Mouse (Mus musculus): Measurements from ENCODE around the gene Sdk2. TPM values are rescaled to one million over a fixed set of nuclear protein-coding genes. Genes with fewer than 3 reads are reported as not detected.

The Sdk2 gene
- polyA plus RNA-seq, 1 experiment from 2014 or later = 2.2 TPM

DNA sequence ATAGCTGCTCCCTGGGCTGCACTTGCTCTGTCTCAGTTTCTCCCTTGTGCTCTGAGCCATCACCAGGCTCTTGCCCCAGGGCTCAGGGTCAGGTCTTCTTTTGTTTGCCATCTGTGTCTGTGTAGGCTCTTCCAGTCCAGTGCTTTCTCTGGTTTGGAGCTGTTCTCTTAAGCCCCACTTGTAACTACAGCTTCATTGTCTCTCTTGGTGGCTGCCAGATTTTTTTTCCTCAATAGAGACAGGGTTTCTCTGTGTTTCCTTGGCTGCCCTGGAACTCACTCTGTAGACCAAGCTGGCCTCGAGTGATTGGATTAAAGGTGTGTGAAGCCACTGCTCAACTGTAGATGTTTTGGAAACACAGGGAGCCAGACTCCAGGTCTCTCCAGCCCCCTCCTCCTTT is 247.8 kb downstream of the Sdk2 start:
- H3K4me1 ChIP-seq (replicated peaks; ENCODE audit: control insufficient read depth, insufficient read depth, low read length) = peaks cover 7% of the 10 kb centered on the region; the same call in 1 of the 2 replicates
- no peak overlapping the region for H3K9ac ChIP-seq (replicated peaks; ENCODE audit: low read depth, low read length)
- no peak overlapping the region for H3K27ac ChIP-seq (ENCODE audit: low read length)
- no peaks in the 10 kb centered on the region for H3K9me3 ChIP-seq (ENCODE audit: control insufficient read depth, low read length)
- no peaks in the 10 kb centered on the region for H3K36me3 ChIP-seq (ENCODE audit: control insufficient read depth, insufficient read depth)
- H3K4me3 ChIP-seq (replicated peaks; ENCODE audit: low read length) = no peak overlapping the region
- no peaks in the 10 kb centered on the region for H3K27me3 ChIP-seq (replicated peaks; ENCODE audit: control insufficient read depth, insufficient read depth, low read length)
- no peak; the same call in 1 of the 2 replicates for ATAC-seq
- H3K4me2 ChIP-seq (ENCODE audit: low read length) = no peak overlapping the region
- WGBS = 0% methylated on average over 1 of the region's 1 CpGs

DNA sequence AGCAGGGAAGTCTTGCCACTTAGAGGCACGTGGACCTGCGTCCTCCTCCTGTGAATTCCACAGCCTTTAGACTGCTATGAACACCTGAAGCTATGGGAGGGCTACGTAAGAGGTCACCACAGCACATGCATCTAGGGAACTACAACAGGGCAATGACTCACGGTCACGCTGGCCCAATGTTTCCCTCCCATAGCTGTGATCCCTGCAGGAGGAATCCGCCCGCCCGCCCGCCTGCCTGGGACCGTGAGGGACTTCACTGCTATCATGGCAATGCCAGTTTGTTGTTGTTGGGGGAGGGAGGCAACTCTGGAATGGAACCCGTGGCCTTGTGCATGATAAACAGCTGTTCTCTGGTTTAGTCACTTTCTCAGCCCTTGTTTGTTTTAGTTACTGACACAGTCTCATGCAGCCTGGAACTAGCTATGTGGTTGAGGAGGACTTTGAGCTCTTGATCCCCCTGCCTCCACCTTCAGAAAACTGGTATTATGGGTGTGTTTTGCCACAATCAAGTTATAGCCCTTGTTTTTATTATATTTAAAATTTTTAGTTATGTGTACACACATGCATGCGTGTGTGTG is 249.8 kb downstream of the Sdk2 start:
- Histone ChIP-seq H3K27ac (ENCODE audit: low read length) (peak overlapping the region; percentile 69), H3K4me2 (ENCODE audit: low read length) (no peak overlapping the region), H3K4me1 (replicated peaks; ENCODE audit: control insufficient read depth, insufficient read depth, low read length) (peaks cover 7% of the 10 kb centered on the region; the same call in 1 of the 2 replicates), H3K9me3 (ENCODE audit: control insufficient read depth, low read length) (no peaks in the 10 kb centered on the region), H3K36me3 (ENCODE audit: control insufficient read depth, insufficient read depth) (no peaks in the 10 kb centered on the region), H3K4me3 (replicated peaks; ENCODE audit: low read length) (no peak overlapping the region), H3K27me3 (replicated peaks; ENCODE audit: control insufficient read depth, insufficient read depth, low read length) (no peaks in the 10 kb centered on the region), H3K9ac (replicated peaks; ENCODE audit: low read depth, low read length) (no peak overlapping the region)
- 65% methylated on average over 12 of the region's 12 CpGs for WGBS
- no peak for ATAC-seq

DNA sequence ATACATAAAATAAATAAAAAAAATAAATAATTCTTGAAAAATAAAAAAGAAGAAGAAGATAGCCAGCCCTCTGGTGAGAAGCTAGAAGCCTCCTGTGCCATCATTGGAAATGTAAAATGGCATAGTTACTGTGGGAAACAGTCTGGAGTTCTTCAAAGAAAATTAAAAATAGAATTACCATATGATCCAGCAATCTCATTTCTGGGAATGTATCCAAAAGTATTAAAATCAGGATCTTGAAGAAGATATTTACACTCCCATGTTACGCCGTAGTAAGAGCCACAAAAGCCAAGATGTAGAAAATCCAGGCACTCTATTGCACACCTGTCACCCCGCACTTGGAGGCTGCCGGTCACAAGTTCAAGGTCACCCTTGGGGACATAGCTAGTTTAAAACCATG is 250.4 kb downstream of the Sdk2 start:
- WGBS = 67% methylated on average over 4 of the region's 4 CpGs

DNA sequence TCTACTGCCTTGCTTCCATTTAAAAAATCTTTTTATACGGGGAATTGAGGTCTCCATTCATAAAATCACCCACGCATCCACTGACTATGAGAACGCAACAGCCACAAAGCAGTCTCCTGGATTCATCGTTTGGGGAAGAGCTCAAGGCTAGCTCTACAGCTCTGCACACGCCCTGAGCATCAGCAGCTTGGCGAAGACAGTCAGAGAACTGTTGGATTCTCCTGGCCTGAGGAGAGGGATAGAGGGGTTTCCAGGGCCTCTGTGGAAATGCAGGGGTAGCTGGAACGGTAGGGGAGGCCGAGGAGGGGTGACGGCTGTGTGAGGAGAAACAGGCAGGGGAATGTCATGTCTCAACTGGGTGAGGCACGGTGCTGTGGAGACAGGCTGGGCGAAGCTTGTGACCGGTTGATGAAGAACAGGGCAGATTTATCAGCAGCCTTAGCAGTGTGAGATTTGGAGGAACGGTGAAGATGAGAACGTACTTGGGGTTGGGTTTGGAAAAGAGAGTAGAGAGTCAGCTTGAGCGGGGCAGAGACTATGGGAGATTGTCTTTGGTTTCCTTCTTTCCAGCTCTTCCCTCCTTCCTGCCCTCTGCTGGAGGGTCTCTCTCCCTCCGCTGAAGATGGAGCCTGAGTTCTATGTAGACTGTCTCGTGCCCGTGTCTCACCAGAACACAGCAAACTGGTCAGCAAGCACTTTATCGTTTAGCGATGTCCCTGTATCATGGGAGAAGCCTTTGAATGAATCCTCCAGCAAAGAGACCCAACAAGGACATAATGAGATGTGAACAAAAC is 255.1 kb downstream of the Sdk2 start:
- 62% methylated on average over 20 of the region's 20 CpGs for WGBS
- Histone ChIP-seq H3K4me2 (ENCODE audit: low read length) (no peak overlapping the region), H3K27me3 (replicated peaks; ENCODE audit: control insufficient read depth, insufficient read depth, low read length) (no peaks in the 10 kb centered on the region), H3K9me3 (ENCODE audit: control insufficient read depth, low read length) (no peaks in the 10 kb centered on the region), H3K27ac (ENCODE audit: low read length) (no peak overlapping the region), H3K36me3 (ENCODE audit: control insufficient read depth, insufficient read depth) (no peaks in the 10 kb centered on the region), H3K4me1 (replicated peaks; ENCODE audit: control insufficient read depth, insufficient read depth, low read length) (peaks cover 12% of the 10 kb centered on the region), H3K4me3 (replicated peaks; ENCODE audit: low read length) (no peak overlapping the region), H3K9ac (replicated peaks; ENCODE audit: low read depth, low read length) (no peak overlapping the region)
- 0 out of 2 replicates have a peak, but pooled peaks have one; percentile 10 for ATAC-seq

More for the DNA sequence above, 250.4 kb downstream of the Sdk2 start:
- H3K4me2 ChIP-seq (ENCODE audit: low read length) = no peak overlapping the region
- no peaks in the 10 kb centered on the region for H3K36me3 ChIP-seq (ENCODE audit: control insufficient read depth, insufficient read depth)
- H3K27ac ChIP-seq (ENCODE audit: low read length) = peak overlapping the region; percentile 79
- H3K27me3 ChIP-seq (replicated peaks; ENCODE audit: control insufficient read depth, insufficient read depth, low read length) = no peaks in the 10 kb centered on the region
- H3K9ac ChIP-seq (replicated peaks; ENCODE audit: low read depth, low read length) = no peak overlapping the region
- no peaks in the 10 kb centered on the region for H3K9me3 ChIP-seq (ENCODE audit: control insufficient read depth, low read length)
- peaks cover 7% of the 10 kb centered on the region; the same call in 1 of the 2 replicates for H3K4me1 ChIP-seq (replicated peaks; ENCODE audit: control insufficient read depth, insufficient read depth, low read length)
- peak; percentile 18 for ATAC-seq
- no peak overlapping the region for H3K4me3 ChIP-seq (replicated peaks; ENCODE audit: low read length)

DNA sequence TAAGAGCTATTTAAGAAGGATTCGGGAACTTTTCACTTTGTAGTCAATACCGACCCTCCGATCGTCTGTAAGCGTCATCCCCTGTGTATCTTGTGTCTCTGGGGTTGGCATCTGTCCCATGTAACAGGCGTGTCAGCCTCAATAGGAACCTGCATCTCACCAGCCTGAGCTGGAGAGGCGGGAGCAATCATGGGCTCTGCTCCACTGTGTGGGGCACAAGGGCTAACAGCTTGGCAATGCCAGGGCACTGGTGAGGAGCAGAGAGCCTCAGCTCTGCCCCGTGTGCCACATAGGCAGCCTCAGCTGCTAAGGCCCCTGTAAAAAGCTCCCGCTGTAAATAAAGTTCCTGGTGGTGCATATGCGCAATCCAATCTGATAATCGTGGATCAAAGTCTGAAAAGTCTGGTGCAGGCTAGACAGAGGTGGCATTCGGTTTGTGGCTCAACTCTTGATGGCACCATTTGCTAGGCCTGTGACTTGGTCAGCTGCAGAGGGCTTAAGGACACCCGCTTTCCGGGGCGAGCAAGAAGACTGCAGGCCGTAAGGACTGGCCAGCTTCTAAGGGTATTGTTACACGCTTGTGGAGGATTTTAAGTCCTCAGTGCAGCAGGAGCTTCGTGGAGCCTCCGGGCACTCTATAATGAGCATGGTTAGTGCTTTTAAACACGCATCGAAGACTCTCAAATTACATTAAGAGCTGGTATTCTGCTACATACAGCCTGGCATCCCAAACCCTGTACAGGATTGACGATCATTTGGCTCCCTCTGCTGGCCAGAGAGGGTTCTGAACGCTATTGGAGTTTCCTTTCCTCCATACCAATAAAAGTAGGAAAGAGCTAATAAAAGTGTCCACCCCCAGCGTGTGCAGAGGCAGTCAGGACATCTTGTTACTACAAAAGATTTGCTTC is 256.0 kb downstream of the Sdk2 start:
- Histone ChIP-seq H3K36me3 (ENCODE audit: control insufficient read depth, insufficient read depth) (no peaks in the 10 kb centered on the region), H3K9me3 (ENCODE audit: control insufficient read depth, low read length) (no peaks in the 10 kb centered on the region), H3K4me1 (replicated peaks; ENCODE audit: control insufficient read depth, insufficient read depth, low read length) (peaks cover 13% of the 10 kb centered on the region), H3K9ac (replicated peaks; ENCODE audit: low read depth, low read length) (peak overlapping the region; percentile 45), H3K27ac (ENCODE audit: low read length) (no peak overlapping the region), H3K27me3 (replicated peaks; ENCODE audit: control insufficient read depth, insufficient read depth, low read length) (no peaks in the 10 kb centered on the region), H3K4me3 (replicated peaks; ENCODE audit: low read length) (no peak overlapping the region), H3K4me2 (ENCODE audit: low read length) (no peak overlapping the region; the same call in 1 of the 2 replicates)
- peak; percentile 89 for ATAC-seq
- WGBS = 31% methylated on average over 24 of the region's 24 CpGs

DNA sequence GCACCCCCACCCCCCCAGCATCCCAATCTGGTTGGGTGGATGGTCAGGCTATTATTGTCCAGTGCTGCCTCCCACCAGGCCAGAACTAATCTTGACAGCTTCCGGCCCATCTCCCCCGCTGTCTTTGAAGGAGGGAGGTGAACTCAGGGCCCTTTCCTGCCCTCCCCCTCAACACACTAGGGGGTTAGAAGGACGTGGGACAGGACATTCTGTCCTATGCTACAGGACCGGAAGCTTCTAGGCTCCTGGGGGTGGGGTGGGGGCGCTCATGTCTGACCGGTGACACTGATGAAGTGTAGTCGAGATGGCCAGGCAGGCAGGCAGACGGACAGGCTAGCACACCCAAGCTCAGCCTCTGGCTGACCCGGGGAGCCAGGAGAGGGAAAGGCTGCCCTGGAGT is 259.8 kb downstream of the Sdk2 start:
- ATAC-seq = no peak
- H3K4me1 ChIP-seq (replicated peaks; ENCODE audit: control insufficient read depth, insufficient read depth, low read length) = peaks cover 13% of the 10 kb centered on the region
- H3K36me3 ChIP-seq (ENCODE audit: control insufficient read depth, insufficient read depth) = no peaks in the 10 kb centered on the region
- H3K4me3 ChIP-seq (replicated peaks; ENCODE audit: low read length) = no peak overlapping the region
- H3K4me2 ChIP-seq (ENCODE audit: low read length) = no peak overlapping the region
- H3K27me3 ChIP-seq (replicated peaks; ENCODE audit: control insufficient read depth, insufficient read depth, low read length) = no peaks in the 10 kb centered on the region
- no peak overlapping the region for H3K27ac ChIP-seq (ENCODE audit: low read length)
- H3K9ac ChIP-seq (replicated peaks; ENCODE audit: low read depth, low read length) = no peak overlapping the region
- no peaks in the 10 kb centered on the region for H3K9me3 ChIP-seq (ENCODE audit: control insufficient read depth, low read length)
- WGBS = 55% methylated on average over 9 of the region's 9 CpGs

DNA sequence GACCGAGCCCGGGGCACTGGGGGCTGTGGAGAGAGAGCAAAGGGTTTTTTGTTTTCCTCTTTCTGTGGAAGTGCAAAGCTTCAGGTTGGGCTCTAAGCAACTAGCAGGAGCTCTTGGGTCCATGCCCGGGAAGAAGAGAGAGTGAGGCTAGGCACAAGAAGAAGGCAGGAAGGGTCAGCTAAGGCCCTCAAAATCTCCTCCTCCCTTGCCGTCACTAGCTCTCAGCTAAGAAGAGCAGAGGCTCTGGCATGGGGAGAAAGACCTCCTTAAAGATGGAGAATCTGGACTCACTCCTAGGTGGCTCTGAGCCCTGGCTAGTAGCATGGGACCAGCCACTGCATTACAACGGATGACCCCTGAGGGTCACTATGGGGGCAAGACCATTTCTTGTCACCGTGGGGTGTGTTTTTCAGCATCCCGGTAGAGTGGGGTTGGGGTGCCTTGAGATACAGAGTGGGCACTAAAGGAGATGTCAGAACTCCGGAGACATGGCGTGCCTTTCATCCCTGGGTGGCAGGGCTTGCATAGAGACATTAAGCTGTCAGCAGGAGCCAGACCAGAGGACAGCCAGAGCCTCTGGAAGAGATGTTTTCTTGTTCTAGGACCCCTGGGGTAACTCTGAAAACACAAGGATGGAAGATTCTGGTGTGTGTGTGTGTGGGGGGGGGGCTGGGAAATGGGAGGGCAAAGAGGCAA is 260.3 kb downstream of the Sdk2 start:
- no peak overlapping the region for H3K4me2 ChIP-seq (ENCODE audit: low read length)
- H3K27me3 ChIP-seq (replicated peaks; ENCODE audit: control insufficient read depth, insufficient read depth, low read length) = no peaks in the 10 kb centered on the region
- no peaks in the 10 kb centered on the region for H3K36me3 ChIP-seq (ENCODE audit: control insufficient read depth, insufficient read depth)
- WGBS = 48% methylated on average over 9 of the region's 9 CpGs
- no peak overlapping the region for H3K4me3 ChIP-seq (replicated peaks; ENCODE audit: low read length)
- H3K9ac ChIP-seq (replicated peaks; ENCODE audit: low read depth, low read length) = no peak overlapping the region
- H3K27ac ChIP-seq (ENCODE audit: low read length) = peak overlapping the region; percentile 14; the same call in 1 of the 2 replicates
- no peaks in the 10 kb centered on the region for H3K9me3 ChIP-seq (ENCODE audit: control insufficient read depth, low read length)
- ATAC-seq = no peak
- peaks cover 13% of the 10 kb centered on the region for H3K4me1 ChIP-seq (replicated peaks; ENCODE audit: control insufficient read depth, insufficient read depth, low read length)

DNA sequence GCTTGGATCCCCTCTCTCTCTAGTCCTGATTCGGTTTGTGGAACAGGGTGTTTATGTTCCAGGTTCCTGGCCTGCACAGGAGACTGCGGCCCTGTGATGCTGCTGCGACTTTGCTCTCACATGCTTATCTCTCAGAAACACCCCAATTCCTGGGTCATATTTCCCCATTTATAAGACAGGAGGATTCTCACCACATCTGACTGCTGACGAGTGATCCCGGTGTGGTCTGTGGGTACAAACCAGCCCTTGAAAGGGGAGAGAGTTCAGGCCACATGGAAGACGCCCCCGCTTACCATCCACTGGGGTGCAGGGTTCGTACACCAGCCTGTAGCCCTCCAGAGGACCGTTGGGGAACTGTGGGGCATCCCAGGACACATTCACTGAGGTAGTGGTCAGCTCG is 260.9 kb downstream of the Sdk2 start:
- Histone ChIP-seq H3K4me1 (replicated peaks; ENCODE audit: control insufficient read depth, insufficient read depth, low read length) (peaks cover 11% of the 10 kb centered on the region), H3K27me3 (replicated peaks; ENCODE audit: control insufficient read depth, insufficient read depth, low read length) (no peaks in the 10 kb centered on the region), H3K27ac (ENCODE audit: low read length) (no peak overlapping the region), H3K4me2 (ENCODE audit: low read length) (no peak overlapping the region), H3K4me3 (replicated peaks; ENCODE audit: low read length) (no peak overlapping the region), H3K9ac (replicated peaks; ENCODE audit: low read depth, low read length) (no peak overlapping the region), H3K36me3 (ENCODE audit: control insufficient read depth, insufficient read depth) (no peaks in the 10 kb centered on the region), H3K9me3 (ENCODE audit: control insufficient read depth, low read length) (no peaks in the 10 kb centered on the region)
- no peak for ATAC-seq
- WGBS = 77% methylated on average over 10 of the region's 10 CpGs
